Mouse (Mus musculus): ENCODE data around the gene Prpf40b. TPM values are rescaled to one million over a fixed set of nuclear protein-coding genes. Genes with fewer than 3 reads are reported as not detected.

Gene Prpf40b
- polyA plus RNA-seq, 1 experiment from 2014 or later, result 8.6 TPM

GRCm38 (mm10) chr15:99307476-99307875 is 12.6 kb downstream of the Prpf40b start:
- 78% methylated on average over 9 of the region's 9 CpGs for WGBS (ENCODE audit: insufficient replicate concordance)
- Histone ChIP-seq H3K9me3 (ENCODE audit: low read length) (no peaks in the 10 kb centered on the region), H3K4me3 (ENCODE audit: low read depth, low read length) (no peak overlapping the region), H3K9ac (replicated peaks) (no peak overlapping the region), H3K27ac (ENCODE audit: low read depth) (no peak overlapping the region), H3K27me3 (ENCODE audit: insufficient read depth, low read length) (no peaks in the 10 kb centered on the region), H3K4me1 (ENCODE audit: insufficient read depth) (no peaks in the 10 kb centered on the region), H3K36me3 (replicated peaks; ENCODE audit: insufficient read depth, low read length) (peaks cover 9% of the 10 kb centered on the region; the same call in 1 of the 2 replicates), H3K4me2 (ENCODE audit: low read depth, low read length) (no peak overlapping the region)
- TF ChIP-seq CTCF (IDR thresholded peaks at IDR 0.05; ENCODE audit: low read depth), result no peak
- TF ChIP-seq EP300 (IDR thresholded peaks at IDR 0.05; ENCODE audit: low read depth), result no peak
- DNase-seq (no peak), ATAC-seq (no peak)

GRCm38 (mm10) chr15:99309549-99309948 is 14.7 kb downstream of the Prpf40b start:
- 76% methylated on average over 9 of the region's 9 CpGs for WGBS (ENCODE audit: insufficient replicate concordance)
- TF ChIP-seq CTCF (IDR thresholded peaks at IDR 0.05; ENCODE audit: low read depth), result no peak
- no peak for TF ChIP-seq EP300 (IDR thresholded peaks at IDR 0.05; ENCODE audit: low read depth)
- Histone ChIP-seq H3K4me1 (ENCODE audit: insufficient read depth) (no peaks in the 10 kb centered on the region), H3K9ac (replicated peaks) (no peak overlapping the region), H3K4me3 (ENCODE audit: low read depth, low read length) (no peak overlapping the region), H3K4me2 (ENCODE audit: low read depth, low read length) (no peak overlapping the region), H3K27ac (ENCODE audit: low read depth) (no peak overlapping the region), H3K9me3 (ENCODE audit: low read length) (no peaks in the 10 kb centered on the region), H3K27me3 (ENCODE audit: insufficient read depth, low read length) (no peaks in the 10 kb centered on the region), H3K36me3 (replicated peaks; ENCODE audit: insufficient read depth, low read length) (peaks cover 9% of the 10 kb centered on the region; the same call in 1 of the 2 replicates)
- no peak for DNase-seq
- no peak for ATAC-seq

- peaks cover 9% of the 10 kb centered on the region; the same call in 1 of the 2 replicates for H3K36me3 ChIP-seq (replicated peaks; ENCODE audit: insufficient read depth, low read length)
- H3K4me3 ChIP-seq (ENCODE audit: low read depth, low read length), result no peak overlapping the region
- WGBS (ENCODE audit: insufficient replicate concordance), result 84% methylated on average over 5 of the region's 5 CpGs
- no peaks in the 10 kb centered on the region for H3K27me3 ChIP-seq (ENCODE audit: insufficient read depth, low read length)
- DNase-seq (no peak), ATAC-seq (no peak)
- no peak overlapping the region for H3K27ac ChIP-seq (ENCODE audit: low read depth)
- no peak overlapping the region for H3K9ac ChIP-seq (replicated peaks)
- no peak overlapping the region for H3K4me2 ChIP-seq (ENCODE audit: low read depth, low read length)
- no peaks in the 10 kb centered on the region for H3K9me3 ChIP-seq (ENCODE audit: low read length)
- no peak for TF ChIP-seq CTCF (IDR thresholded peaks at IDR 0.05; ENCODE audit: low read depth)
- TF ChIP-seq EP300 (IDR thresholded peaks at IDR 0.05; ENCODE audit: low read depth), result no peak
- H3K4me1 ChIP-seq (ENCODE audit: insufficient read depth), result no peaks in the 10 kb centered on the region
Observed at GRCm38 (mm10) chr15:99310617-99311016, 15.7 kb downstream of the Prpf40b start.

GRCm38 (mm10) chr15:99314891-99315290 is 20.0 kb downstream of the Prpf40b start:
- H3K27ac ChIP-seq (ENCODE audit: low read depth), result no peak overlapping the region
- H3K4me1 ChIP-seq (ENCODE audit: insufficient read depth), result peaks cover 4% of the 10 kb centered on the region; the same call in 1 of the 2 replicates
- 89% methylated on average over 16 of the region's 16 CpGs for WGBS (ENCODE audit: insufficient replicate concordance)
- H3K4me3 ChIP-seq (ENCODE audit: low read depth, low read length), result no peak overlapping the region
- TF ChIP-seq CTCF (IDR thresholded peaks at IDR 0.05; ENCODE audit: low read depth), result no peak
- no peak for TF ChIP-seq EP300 (IDR thresholded peaks at IDR 0.05; ENCODE audit: low read depth)
- no peak overlapping the region for H3K9ac ChIP-seq (replicated peaks)
- ATAC-seq (no peak), DNase-seq (no peak)
- H3K27me3 ChIP-seq (ENCODE audit: insufficient read depth, low read length), result no peaks in the 10 kb centered on the region
- H3K9me3 ChIP-seq (ENCODE audit: low read length), result no peaks in the 10 kb centered on the region
- H3K36me3 ChIP-seq (replicated peaks; ENCODE audit: insufficient read depth, low read length), result peaks cover 21% of the 10 kb centered on the region
- no peak overlapping the region for H3K4me2 ChIP-seq (ENCODE audit: low read depth, low read length)

GRCm38 (mm10) chr15:99316314-99317266 is 21.7 kb downstream of the Prpf40b start:
- peak; percentile 65; the same call in 1 of the 2 replicates for ATAC-seq

GRCm38 (mm10) chr15:99317267-99317651 is 22.4 kb downstream of the Prpf40b start:
- H3K9ac ChIP-seq (replicated peaks), result no peak overlapping the region
- peak; percentile 59 for ATAC-seq
- H3K9me3 ChIP-seq (ENCODE audit: low read length), result no peaks in the 10 kb centered on the region
- peaks cover 36% of the 10 kb centered on the region for H3K36me3 ChIP-seq (replicated peaks; ENCODE audit: insufficient read depth, low read length)
- TF ChIP-seq EP300 (IDR thresholded peaks at IDR 0.05; ENCODE audit: low read depth) (no peak), CTCF (IDR thresholded peaks at IDR 0.05; ENCODE audit: low read depth) (peak; percentile 30)
- H3K27ac ChIP-seq (ENCODE audit: low read depth), result peak overlapping the region; percentile 51
- H3K4me1 ChIP-seq (ENCODE audit: insufficient read depth), result peaks cover 4% of the 10 kb centered on the region; the same call in 1 of the 2 replicates
- WGBS (ENCODE audit: insufficient replicate concordance), result 65% methylated on average over 2 of the region's 2 CpGs
- no peak overlapping the region for H3K4me3 ChIP-seq (ENCODE audit: low read depth, low read length)
- no peaks in the 10 kb centered on the region for H3K27me3 ChIP-seq (ENCODE audit: insufficient read depth, low read length)
- no peak overlapping the region for H3K4me2 ChIP-seq (ENCODE audit: low read depth, low read length)
- DNase-seq, result no peak

More at GRCm38 (mm10) chr15:99316314-99317266, 21.7 kb downstream of the Prpf40b start:
- no peak overlapping the region for H3K9ac ChIP-seq (replicated peaks)
- H3K27ac ChIP-seq (ENCODE audit: low read depth), result peak overlapping the region; percentile 51; the same call in 1 of the 2 replicates
- no peaks in the 10 kb centered on the region for H3K9me3 ChIP-seq (ENCODE audit: low read length)
- H3K4me2 ChIP-seq (ENCODE audit: low read depth, low read length), result no peak overlapping the region
- peaks cover 30% of the 10 kb centered on the region for H3K36me3 ChIP-seq (replicated peaks; ENCODE audit: insufficient read depth, low read length)
- peak; percentile 70 for DNase-seq
- H3K4me1 ChIP-seq (ENCODE audit: insufficient read depth), result peaks cover 4% of the 10 kb centered on the region; the same call in 1 of the 2 replicates
- WGBS (ENCODE audit: insufficient replicate concordance), result 72% methylated on average over 16 of the region's 16 CpGs
- TF ChIP-seq EP300 (IDR thresholded peaks at IDR 0.05; ENCODE audit: low read depth) (no peak), CTCF (IDR thresholded peaks at IDR 0.05; ENCODE audit: low read depth) (peak; percentile 85)
- H3K4me3 ChIP-seq (ENCODE audit: low read depth, low read length), result no peak overlapping the region
- no peaks in the 10 kb centered on the region for H3K27me3 ChIP-seq (ENCODE audit: insufficient read depth, low read length)
